Mouse (Mus musculus) testis, adult 2 months (tissue): ENCODE results near the gene Rcsd1.

Experiments used
- CTCF ChIP-seq: fragments of 200-500 bp; IDR thresholded peaks from 2 replicates; pipeline ENCODE4 v1.5.1; 2012; ENCODE audit warnings: low read depth, mild to moderate bottlenecking, inconsistent platforms, low read length, moderate library complexity; ENCODE audit not compliant: control insufficient read depth, insufficient read depth, insufficient replicate concordance
- POLR2A ChIP-seq: fragments of 200-500 bp; IDR thresholded peaks from 2 replicates; pipeline ENCODE4 v1.6.1; 2012; ENCODE audit warnings: low read depth, mild to moderate bottlenecking, inconsistent platforms, low read length, moderate library complexity; ENCODE audit not compliant: control insufficient read depth

DNA sequence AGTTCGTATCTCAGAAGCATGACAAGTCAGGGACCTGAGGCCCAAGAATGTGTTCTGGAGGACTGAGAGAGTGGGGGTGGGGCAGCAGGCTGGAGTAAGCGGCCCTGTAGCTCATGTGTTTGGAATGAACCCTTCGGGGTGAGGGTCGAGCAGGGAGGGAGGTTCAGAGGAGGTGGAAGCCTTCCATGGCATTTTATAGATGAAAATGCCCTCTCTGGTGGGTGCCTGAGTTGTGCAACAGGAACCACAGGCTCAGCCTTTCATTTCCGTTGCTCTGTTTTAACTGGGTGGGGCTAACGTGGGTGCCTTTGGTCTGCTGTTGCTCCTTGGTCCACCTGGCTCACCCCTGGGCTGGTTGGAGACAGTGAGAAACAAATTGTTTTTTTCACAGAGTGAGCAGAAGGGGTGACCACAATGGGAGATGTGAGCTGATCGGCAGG is 9.2 kb downstream of the Rcsd1 start:
- TF ChIP-seq CTCF (no peak), POLR2A (no peak)
